Mouse (Mus musculus) megakaryocyte progenitor cell, adult 5-6 weeks (primary cell): ENCODE results near the gene Krtap31-1. TPM values are rescaled to one million over a fixed set of nuclear protein-coding genes. Genes with fewer than 3 reads are reported as not detected.
"Not testable (repeated sequence)": the region's sequence is repeated elsewhere in the genome, so short reads cannot be mapped to it uniquely, and the experiment has no call there.

Experiments used
- ATAC-seq: replicated peaks from 2 replicates; pipeline ENCODE4 v1.8.0; 2016; ENCODE audit warnings: mild to moderate bottlenecking, moderate TSS enrichment, inconsistent platforms; ENCODE audit not compliant: poor library complexity
- total RNA-seq, 2 experiments: library from RNA; stranded (forward) in 1 of 2; stranded (reverse) in 1 of 2; fragments of 157-497, 149-512 nt in 1 of 2; fragments of 200-1000 nt in 1 of 2; gene quantifications; 2 replicates each; pipeline versions ENCODE4 v1.2.3 to v1.2.4; 2015 to 2017

The Krtap31-1 gene
- total RNA-seq (2015) (not detected in 2 replicates), total RNA-seq (2017) (not detected in 2 replicates)

DNA sequence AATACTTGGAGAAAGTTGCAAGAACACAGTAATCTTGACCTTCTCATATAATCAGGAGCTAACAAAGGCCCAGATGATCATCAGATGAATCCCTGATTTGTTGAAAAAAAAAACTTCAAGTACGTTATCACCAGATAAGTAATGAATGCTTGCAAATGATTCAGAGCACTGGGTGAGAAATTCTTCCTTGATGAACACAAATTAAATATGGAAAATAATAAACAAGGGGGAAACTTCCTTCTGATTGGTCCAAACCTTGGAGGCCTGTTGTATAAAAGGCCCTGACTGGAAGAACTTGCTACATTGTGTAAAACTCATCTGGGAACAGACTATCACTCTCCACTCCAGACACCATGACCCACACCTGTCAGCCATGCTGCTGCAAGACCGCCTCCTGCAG lies at the start of gene Krtap31-1:
Krtap31-1 (plus strand) TSS at position 301 of the 400 bp plus-strand sequence.
- ATAC-seq: no peak

DNA sequence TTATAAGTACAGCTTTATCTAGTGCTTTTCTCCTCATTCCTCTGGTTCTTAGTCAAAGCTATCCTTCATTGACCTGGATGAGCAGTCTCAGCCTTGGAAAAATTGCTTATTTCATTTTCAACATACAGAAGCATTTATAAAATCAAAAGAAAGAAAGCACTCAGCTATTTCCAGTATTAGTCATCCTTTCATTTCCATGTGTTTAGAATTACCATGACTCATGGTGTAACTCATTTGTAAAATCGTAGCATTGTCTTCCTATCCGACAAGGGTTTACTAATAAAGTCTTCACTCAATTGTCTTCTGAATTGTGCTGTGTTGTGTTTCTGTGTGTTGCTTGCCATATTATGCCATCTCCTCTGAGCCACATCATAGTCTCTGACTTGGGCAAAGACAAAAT lies 49.0 kb upstream of the Krtap31-1 start:
- ATAC-seq: no peak

GRCm38 (mm10) chr11:99864176-99864575 lies 43.5 kb upstream of the Krtap31-1 start, which contains the start of gene Gm11559:
TSS of gene Gm11559 (plus strand) at chr11:99864476.
- not testable (repeated sequence) for ATAC-seq

DNA sequence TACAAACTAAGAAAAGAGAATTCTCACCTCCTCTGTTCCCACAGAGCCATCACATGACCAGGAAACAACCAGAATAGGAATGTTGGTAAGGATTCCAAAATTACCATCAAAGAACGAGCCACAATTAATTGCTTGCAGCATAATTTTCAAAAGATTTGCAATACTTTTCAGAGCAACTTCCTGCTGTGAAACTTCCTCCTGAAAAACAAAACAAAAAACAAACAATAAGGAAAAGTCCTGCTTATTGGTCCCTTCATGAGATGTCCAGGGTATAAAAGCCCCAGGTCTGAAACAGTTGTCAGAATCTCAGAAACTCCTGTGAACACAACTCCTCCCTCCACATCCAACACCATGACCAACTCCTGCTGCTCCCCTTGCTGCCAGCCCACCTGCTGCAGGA lies 34.6 kb upstream of the Krtap31-1 start, which contains the start of gene Krtap9-1:
Krtap9-1 (plus strand) TSS at position 301 of the 400 bp plus-strand sequence.
- ATAC-seq: not testable (repeated sequence)

GRCm38 (mm10) chr11:99878887-99879286 lies 28.8 kb upstream of the Krtap31-1 start, which contains the start of gene Gm11567:
TSS of gene Gm11567 (plus strand) at chr11:99879187.
- not testable (repeated sequence) for ATAC-seq

- no peak for ATAC-seq
Measured at GRCm38 (mm10) chr11:99914451-99914850, 6.7 kb downstream of the Krtap31-1 start, which contains the start of gene Gm11565. TSS of gene Gm11565 (plus strand) at chr11:99914751.

- no peak for ATAC-seq
Measured at GRCm38 (mm10) chr11:99935991-99936390, 28.3 kb downstream of the Krtap31-1 start, which contains the start of gene Krtap31-2. TSS of gene Krtap31-2 (plus strand) at chr11:99936291.

- no peak for ATAC-seq
Measured at GRCm38 (mm10) chr11:99937751-99938264, 30.1 kb downstream of the Krtap31-1 start.

- ATAC-seq: no peak
Measured at GRCm38 (mm10) chr11:99948175-99948574, 40.5 kb downstream of the Krtap31-1 start, which contains the start of gene Krtap9-5. TSS of gene Krtap9-5 (plus strand) at chr11:99948475.

Other genes with a start within 250 kb of the Krtap31-1 start
Only the 30 nearest of the 34 such genes appear.
- not detected in 2 replicates for gene Gm14190, start 217.2 kb upstream of the Krtap31-1 start, total RNA-seq (2015)
- gene Gm14190, start 217.2 kb upstream of the Krtap31-1 start, total RNA-seq (2017): not detected in 2 replicates
- not detected in 2 replicates for gene Gm14180, start 173.6 kb upstream of the Krtap31-1 start, total RNA-seq (2015)
- gene Gm14180, start 173.6 kb upstream of the Krtap31-1 start, total RNA-seq (2017): not detected in 2 replicates
- not detected in 2 replicates for gene Gm11595, start 135.0 kb upstream of the Krtap31-1 start, total RNA-seq (2015)
- gene Gm11595, start 135.0 kb upstream of the Krtap31-1 start, total RNA-seq (2017): not detected in 2 replicates
- not detected in 2 replicates for gene Krtap4-8, start 127.2 kb upstream of the Krtap31-1 start, total RNA-seq (2015)
- not detected in 2 replicates for gene Krtap4-8, start 127.2 kb upstream of the Krtap31-1 start, total RNA-seq (2017)
- gene Krtap4-9, start 122.7 kb upstream of the Krtap31-1 start, total RNA-seq (2015): not detected in 2 replicates
- gene Krtap4-9, start 122.7 kb upstream of the Krtap31-1 start, total RNA-seq (2017): not detected in 2 replicates
- gene Gm11596, start 114.5 kb upstream of the Krtap31-1 start, total RNA-seq (2015): not detected in 2 replicates
- not detected in 2 replicates for gene Gm11596, start 114.5 kb upstream of the Krtap31-1 start, total RNA-seq (2017)
- not detected in 2 replicates for gene Gm11569, start 109.0 kb upstream of the Krtap31-1 start, total RNA-seq (2015)
- not detected in 2 replicates for gene Gm11569, start 109.0 kb upstream of the Krtap31-1 start, total RNA-seq (2017)
- gene Gm11554, start 103.5 kb upstream of the Krtap31-1 start, total RNA-seq (2015): not detected in 2 replicates
- not detected in 2 replicates for gene Gm11554, start 103.5 kb upstream of the Krtap31-1 start, total RNA-seq (2017)
- not detected in 2 replicates for gene Krtap4-13, start 98.0 kb upstream of the Krtap31-1 start, total RNA-seq (2015)
- not detected in 2 replicates for gene Krtap4-13, start 98.0 kb upstream of the Krtap31-1 start, total RNA-seq (2017)
- not detected in 2 replicates for gene Gm11564, start 92.3 kb upstream of the Krtap31-1 start, total RNA-seq (2015)
- not detected in 2 replicates for gene Gm11564, start 92.3 kb upstream of the Krtap31-1 start, total RNA-seq (2017)
- not detected in 2 replicates for gene 2300003K06Rik, start 69.9 kb upstream of the Krtap31-1 start, total RNA-seq (2015)
- not detected in 2 replicates for gene 2300003K06Rik, start 69.9 kb upstream of the Krtap31-1 start, total RNA-seq (2017)
- not detected in 2 replicates for gene Krtap4-16, start 56.3 kb upstream of the Krtap31-1 start, total RNA-seq (2015)
- gene Krtap4-16, start 56.3 kb upstream of the Krtap31-1 start, total RNA-seq (2017): not detected in 2 replicates
- gene Gm11568, start 50.0 kb upstream of the Krtap31-1 start, total RNA-seq (2015): not detected in 2 replicates
- gene Gm11568, start 50.0 kb upstream of the Krtap31-1 start, total RNA-seq (2017): not detected in 2 replicates
- not detected in 2 replicates for gene Gm11559, start 43.4 kb upstream of the Krtap31-1 start, total RNA-seq (2015)
- gene Gm11559, start 43.4 kb upstream of the Krtap31-1 start, total RNA-seq (2017): not detected in 2 replicates
- gene Krtap9-1, start 34.5 kb upstream of the Krtap31-1 start, total RNA-seq (2015): not detected in 2 replicates
- not detected in 2 replicates for gene Krtap9-1, start 34.5 kb upstream of the Krtap31-1 start, total RNA-seq (2017)
- gene Gm11567, start 28.7 kb upstream of the Krtap31-1 start, total RNA-seq (2015): not detected in 2 replicates
- not detected in 2 replicates for gene Gm11567, start 28.7 kb upstream of the Krtap31-1 start, total RNA-seq (2017)
- not detected in 2 replicates for gene Gm11565, start 6.8 kb downstream of the Krtap31-1 start, total RNA-seq (2015)
- not detected in 2 replicates for gene Gm11565, start 6.8 kb downstream of the Krtap31-1 start, total RNA-seq (2017)
- not detected in 2 replicates for gene Krtap31-2, start 28.4 kb downstream of the Krtap31-1 start, total RNA-seq (2015)
- gene Krtap31-2, start 28.4 kb downstream of the Krtap31-1 start, total RNA-seq (2017): not detected in 2 replicates
- not detected in 2 replicates for gene Krtap9-5, start 40.6 kb downstream of the Krtap31-1 start, total RNA-seq (2015)
- not detected in 2 replicates for gene Krtap9-5, start 40.6 kb downstream of the Krtap31-1 start, total RNA-seq (2017)
- gene Krtap29-1, start 71.1 kb downstream of the Krtap31-1 start, total RNA-seq (2015): not detected in 2 replicates
- not detected in 2 replicates for gene Krtap29-1, start 71.1 kb downstream of the Krtap31-1 start, total RNA-seq (2017)
- gene Krtap16-1, start 78.7 kb downstream of the Krtap31-1 start, total RNA-seq (2015): not detected in 2 replicates
- gene Krtap16-1, start 78.7 kb downstream of the Krtap31-1 start, total RNA-seq (2017): not detected in 2 replicates
- not detected in 2 replicates for gene Krtap17-1, start 86.1 kb downstream of the Krtap31-1 start, total RNA-seq (2015)
- gene Krtap17-1, start 86.1 kb downstream of the Krtap31-1 start, total RNA-seq (2017): not detected in 2 replicates
- gene Krt33a, start 108.3 kb downstream of the Krtap31-1 start, total RNA-seq (2015): not detected in 2 replicates
- not detected in 2 replicates for gene Krt33a, start 108.3 kb downstream of the Krtap31-1 start, total RNA-seq (2017)
- not detected in 2 replicates for gene Krt33b, start 121.9 kb downstream of the Krtap31-1 start, total RNA-seq (2015)
- gene Krt33b, start 121.9 kb downstream of the Krtap31-1 start, total RNA-seq (2017): not detected in 2 replicates
- gene Krt34, start 133.6 kb downstream of the Krtap31-1 start, total RNA-seq (2015): not detected in 2 replicates
- not detected in 2 replicates for gene Krt34, start 133.6 kb downstream of the Krtap31-1 start, total RNA-seq (2017)
- not detected in 2 replicates for gene Krt31, start 142.6 kb downstream of the Krtap31-1 start, total RNA-seq (2015)
- not detected in 2 replicates for gene Krt31, start 142.6 kb downstream of the Krtap31-1 start, total RNA-seq (2017)
- not detected in 2 replicates for gene Krt32, start 180.3 kb downstream of the Krtap31-1 start, total RNA-seq (2015)
- gene Krt32, start 180.3 kb downstream of the Krtap31-1 start, total RNA-seq (2017): not detected in 2 replicates
- not detected in 2 replicates for gene Krt35, start 188.3 kb downstream of the Krtap31-1 start, total RNA-seq (2015)
- not detected in 2 replicates for gene Krt35, start 188.3 kb downstream of the Krtap31-1 start, total RNA-seq (2017)
- not detected in 2 replicates for gene Krt36, start 197.7 kb downstream of the Krtap31-1 start, total RNA-seq (2015)
- not detected in 2 replicates for gene Krt36, start 197.7 kb downstream of the Krtap31-1 start, total RNA-seq (2017)
- not detected in 2 replicates for gene Krt13, start 213.6 kb downstream of the Krtap31-1 start, total RNA-seq (2015)
- not detected in 2 replicates for gene Krt13, start 213.6 kb downstream of the Krtap31-1 start, total RNA-seq (2017)